Mouse (Mus musculus): Measurements from ENCODE around the gene Slc39a9. TPM values are rescaled to one million over a fixed set of nuclear protein-coding genes. Genes with fewer than 3 reads are reported as not detected.

Gene Slc39a9
- polyA plus RNA-seq, 1 experiment from 2014 or later = 25.7 TPM

GRCm38 (mm10) chr12:80695004-80695403 is 51.3 kb downstream of the Slc39a9 start:
- no peak overlapping the region for H3K9ac ChIP-seq
- no peak overlapping the region for H3K4me3 ChIP-seq
- peaks cover 48% of the 10 kb centered on the region for H3K27me3 ChIP-seq
- ATAC-seq (ENCODE audit: low FRiP score, low read depth) = no peak
- 66% methylated on average over 3 of the region's 3 CpGs for WGBS
- H3K36me3 ChIP-seq = no peaks in the 10 kb centered on the region
- no peaks in the 10 kb centered on the region for H3K9me3 ChIP-seq
- H3K4me1 ChIP-seq (replicated peaks) = peaks cover 21% of the 10 kb centered on the region
- H3K4me2 ChIP-seq = no peak overlapping the region
- H3K27ac ChIP-seq (replicated peaks) = no peak overlapping the region

DNA sequence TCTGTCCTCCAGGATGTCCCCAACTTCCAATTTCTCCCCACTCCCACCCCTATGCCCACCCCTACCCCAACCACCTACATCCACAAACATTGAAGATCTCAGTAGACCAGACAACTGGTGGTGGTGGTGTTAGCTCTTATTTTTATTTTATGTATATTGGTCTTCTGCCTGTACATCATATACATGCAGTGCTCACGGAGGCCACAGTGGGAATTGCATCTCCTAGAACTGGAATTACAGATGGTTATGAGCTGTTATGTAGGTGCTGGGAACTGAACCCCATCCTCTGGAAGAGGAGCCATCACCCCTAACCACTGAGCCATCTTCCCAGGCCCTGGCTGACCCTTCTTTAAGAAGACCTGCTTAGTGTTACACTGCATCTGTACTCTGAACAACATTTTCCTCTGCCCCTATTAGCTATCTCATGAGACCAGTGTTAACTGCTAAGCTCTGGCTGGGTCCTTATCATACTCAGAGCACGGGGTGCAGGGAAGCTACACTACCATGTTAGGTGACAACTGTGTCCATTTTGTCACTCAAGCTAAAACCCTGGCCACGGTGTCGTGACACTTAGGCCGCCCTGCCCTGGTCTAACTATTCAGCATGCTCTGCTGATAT is 55.0 kb downstream of the Slc39a9 start:
- Histone ChIP-seq H3K27me3 (peaks cover 17% of the 10 kb centered on the region), H3K27ac (replicated peaks) (no peak overlapping the region), H3K9ac (no peak overlapping the region), H3K9me3 (no peaks in the 10 kb centered on the region), H3K4me3 (no peak overlapping the region), H3K4me1 (replicated peaks) (no peaks in the 10 kb centered on the region), H3K36me3 (no peaks in the 10 kb centered on the region), H3K4me2 (no peak overlapping the region)
- WGBS = 92% methylated on average over 5 of the region's 5 CpGs
- no peak for ATAC-seq (ENCODE audit: low FRiP score, low read depth)

DNA sequence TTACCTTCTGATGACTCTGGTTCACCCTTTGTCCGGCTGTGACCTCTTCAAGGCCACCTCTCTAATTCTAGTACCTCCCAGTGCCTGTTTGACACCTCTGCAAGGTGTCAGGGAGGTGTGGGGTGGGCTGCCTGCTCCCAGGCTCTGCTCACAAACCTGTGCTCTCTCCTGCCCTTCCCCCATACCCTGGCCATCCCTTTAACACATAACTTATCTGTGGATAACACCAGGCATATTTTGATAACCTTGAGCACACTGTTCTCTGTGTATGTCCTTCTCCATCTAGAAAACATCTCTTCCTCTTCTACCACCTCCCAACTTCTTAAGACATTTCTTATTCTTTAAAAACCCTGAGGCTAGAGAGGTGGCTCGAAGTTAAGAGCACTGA is 55.5 kb downstream of the Slc39a9 start:
- Histone ChIP-seq H3K4me3 (no peak overlapping the region), H3K27me3 (peaks cover 12% of the 10 kb centered on the region), H3K4me2 (no peak overlapping the region), H3K27ac (replicated peaks) (no peak overlapping the region), H3K36me3 (no peaks in the 10 kb centered on the region), H3K9me3 (no peaks in the 10 kb centered on the region), H3K9ac (no peak overlapping the region), H3K4me1 (replicated peaks) (no peaks in the 10 kb centered on the region)
- ATAC-seq (ENCODE audit: low FRiP score, low read depth) = no peak
- WGBS = 72% methylated on average over 2 of the region's 2 CpGs

- no peaks in the 10 kb centered on the region for H3K27me3 ChIP-seq
- H3K9me3 ChIP-seq = no peaks in the 10 kb centered on the region
- no peak for ATAC-seq (ENCODE audit: low FRiP score, low read depth)
- H3K4me1 ChIP-seq (replicated peaks) = peaks cover 2% of the 10 kb centered on the region
- H3K4me3 ChIP-seq = no peak overlapping the region
- H3K36me3 ChIP-seq = no peaks in the 10 kb centered on the region
- WGBS = 69% methylated on average over 7 of the region's 7 CpGs
- no peak overlapping the region for H3K4me2 ChIP-seq
- H3K9ac ChIP-seq = no peak overlapping the region
- no peak overlapping the region for H3K27ac ChIP-seq (replicated peaks)
Observed at GRCm38 (mm10) chr12:80701332-80701731, 57.6 kb downstream of the Slc39a9 start.

GRCm38 (mm10) chr12:80706208-80706914 is 62.7 kb downstream of the Slc39a9 start:
- Histone ChIP-seq H3K9me3 (no peaks in the 10 kb centered on the region), H3K4me2 (no peak overlapping the region), H3K27me3 (no peaks in the 10 kb centered on the region), H3K36me3 (no peaks in the 10 kb centered on the region), H3K27ac (replicated peaks) (peak overlapping the region; percentile 38; the same call in 1 of the 2 replicates), H3K9ac (no peak overlapping the region), H3K4me3 (no peak overlapping the region), H3K4me1 (replicated peaks) (peaks cover 15% of the 10 kb centered on the region)
- WGBS = 58% methylated on average over 11 of the region's 11 CpGs
- ATAC-seq (ENCODE audit: low FRiP score, low read depth) = no peak; the same call in 1 of the 2 replicates

GRCm38 (mm10) chr12:80706915-80707604 is 63.4 kb downstream of the Slc39a9 start:
- peak; percentile 57; the same call in 1 of the 2 replicates for ATAC-seq (ENCODE audit: low FRiP score, low read depth)
- Histone ChIP-seq H3K4me3 (no peak overlapping the region), H3K4me2 (no peak overlapping the region), H3K9ac (no peak overlapping the region), H3K4me1 (replicated peaks) (peaks cover 15% of the 10 kb centered on the region), H3K27ac (replicated peaks) (peak overlapping the region; percentile 38; the same call in 1 of the 2 replicates), H3K27me3 (no peaks in the 10 kb centered on the region), H3K36me3 (no peaks in the 10 kb centered on the region), H3K9me3 (no peaks in the 10 kb centered on the region)
- 51% methylated on average over 6 of the region's 6 CpGs for whole genome bisulfite sequencing

- ATAC-seq (ENCODE audit: low FRiP score, low read depth) = no peak
- no peak overlapping the region for H3K9ac ChIP-seq
- H3K4me2 ChIP-seq = no peak overlapping the region
- no peak overlapping the region for H3K27ac ChIP-seq (replicated peaks)
- no peaks in the 10 kb centered on the region for H3K27me3 ChIP-seq
- H3K9me3 ChIP-seq = no peaks in the 10 kb centered on the region
- WGBS = 73% methylated on average over 6 of the region's 6 CpGs
- no peaks in the 10 kb centered on the region for H3K36me3 ChIP-seq
- 0 out of 2 replicates have a peak, but pooled peaks cover 4% of the 10 kb centered on the region for H3K4me1 ChIP-seq (replicated peaks)
- no peak overlapping the region for H3K4me3 ChIP-seq
Observed at GRCm38 (mm10) chr12:80715915-80716314, 72.2 kb downstream of the Slc39a9 start.

GRCm38 (mm10) chr12:80719141-80719540 is 75.5 kb downstream of the Slc39a9 start:
- no peak overlapping the region for H3K4me2 ChIP-seq
- no peak overlapping the region for H3K4me3 ChIP-seq
- WGBS = 67% methylated on average over 2 of the region's 2 CpGs
- no peak for ATAC-seq (ENCODE audit: low FRiP score, low read depth)
- 0 out of 2 replicates have a peak, but pooled peaks cover 4% of the 10 kb centered on the region for H3K4me1 ChIP-seq (replicated peaks)
- no peaks in the 10 kb centered on the region for H3K36me3 ChIP-seq
- no peak overlapping the region for H3K9ac ChIP-seq
- H3K27ac ChIP-seq (replicated peaks) = no peak overlapping the region
- H3K9me3 ChIP-seq = no peaks in the 10 kb centered on the region
- H3K27me3 ChIP-seq = no peaks in the 10 kb centered on the region

DNA sequence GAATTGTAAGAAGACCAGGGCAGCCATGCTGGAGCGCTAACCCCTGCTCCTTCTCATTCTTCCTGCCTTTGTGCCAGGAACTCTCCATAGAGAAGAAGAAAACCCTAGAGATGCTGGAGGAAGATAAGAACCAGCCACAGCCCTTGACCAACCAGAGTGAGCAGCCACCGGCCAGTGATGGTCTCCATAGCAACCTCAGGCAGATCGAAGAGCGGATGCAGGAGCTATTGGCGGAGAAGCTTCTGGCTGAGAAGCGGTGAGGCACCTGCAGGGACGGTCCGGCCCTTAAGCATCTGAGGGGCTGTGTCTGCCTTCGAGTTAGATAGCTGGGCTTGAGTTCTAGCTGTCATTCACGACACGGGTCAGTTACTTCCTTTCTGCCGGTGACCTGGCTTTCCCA is 76.8 kb downstream of the Slc39a9 start:
- Histone ChIP-seq H3K9ac (no peak overlapping the region), H3K27me3 (no peaks in the 10 kb centered on the region), H3K36me3 (no peaks in the 10 kb centered on the region), H3K4me1 (replicated peaks) (0 out of 2 replicates have a peak, but pooled peaks cover 4% of the 10 kb centered on the region), H3K4me2 (no peak overlapping the region), H3K9me3 (no peaks in the 10 kb centered on the region), H3K4me3 (no peak overlapping the region), H3K27ac (replicated peaks) (no peak overlapping the region)
- 34% methylated on average over 12 of the region's 12 CpGs for whole genome bisulfite sequencing
- ATAC-seq (ENCODE audit: low FRiP score, low read depth) = no peak

GRCm38 (mm10) chr12:80721458-80721857 is 77.8 kb downstream of the Slc39a9 start:
- 89% methylated on average over 15 of the region's 15 CpGs for WGBS
- Histone ChIP-seq H3K4me1 (replicated peaks) (0 out of 2 replicates have a peak, but pooled peaks cover 4% of the 10 kb centered on the region), H3K27ac (replicated peaks) (no peak overlapping the region), H3K4me3 (no peak overlapping the region), H3K4me2 (no peak overlapping the region), H3K36me3 (no peaks in the 10 kb centered on the region), H3K27me3 (no peaks in the 10 kb centered on the region), H3K9me3 (no peaks in the 10 kb centered on the region), H3K9ac (no peak overlapping the region)
- no peak for ATAC-seq (ENCODE audit: low FRiP score, low read depth)

DNA sequence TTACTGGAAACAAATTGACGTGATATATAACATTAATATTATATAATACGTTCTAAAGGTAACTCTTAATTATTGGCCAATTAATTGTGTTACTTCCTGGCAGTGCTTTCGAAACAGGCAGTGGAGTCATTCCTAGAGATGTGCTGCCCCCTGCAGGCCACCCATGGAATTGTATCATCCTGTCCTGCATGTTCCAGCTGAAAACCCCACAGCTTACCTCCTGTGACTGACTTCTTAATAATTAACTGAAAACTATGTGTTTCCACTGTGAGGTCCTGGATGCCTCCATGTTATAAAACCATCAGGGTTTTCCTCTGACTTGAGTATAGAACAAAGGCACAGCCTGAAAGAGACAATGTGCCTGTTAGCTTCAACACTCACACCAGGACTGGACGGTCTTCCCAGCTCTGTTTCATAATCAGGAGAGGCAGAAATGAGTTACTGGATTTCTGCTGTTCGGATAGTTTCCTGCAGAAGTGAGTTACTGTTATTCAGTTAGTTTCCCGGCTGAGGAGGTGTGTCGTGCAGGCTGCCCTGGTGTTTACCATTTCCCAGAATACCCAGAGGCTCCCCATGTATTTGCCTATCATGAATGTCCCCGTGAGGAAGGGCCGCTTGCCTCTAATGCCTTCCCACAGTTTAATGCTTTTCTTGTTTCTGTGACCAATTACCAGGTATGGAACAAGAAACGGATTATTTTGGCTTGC is 81.3 kb downstream of the Slc39a9 start:
- no peaks in the 10 kb centered on the region for H3K27me3 ChIP-seq
- 0 out of 2 replicates have a peak, but pooled peaks cover 4% of the 10 kb centered on the region for H3K4me1 ChIP-seq (replicated peaks)
- H3K4me2 ChIP-seq = no peak overlapping the region
- no peaks in the 10 kb centered on the region for H3K36me3 ChIP-seq
- H3K9ac ChIP-seq = no peak overlapping the region
- no peak overlapping the region for H3K27ac ChIP-seq (replicated peaks)
- no peak overlapping the region for H3K4me3 ChIP-seq
- no peak for ATAC-seq (ENCODE audit: low FRiP score, low read depth)
- H3K9me3 ChIP-seq = no peaks in the 10 kb centered on the region
- 25% methylated on average over 10 of the region's 10 CpGs for WGBS

GRCm38 (mm10) chr12:80728207-80728606 is 84.5 kb downstream of the Slc39a9 start:
- H3K27me3 ChIP-seq = no peaks in the 10 kb centered on the region
- H3K4me2 ChIP-seq = no peak overlapping the region
- no peaks in the 10 kb centered on the region for H3K9me3 ChIP-seq
- no peaks in the 10 kb centered on the region for H3K36me3 ChIP-seq
- H3K4me3 ChIP-seq = no peak overlapping the region
- no peak overlapping the region for H3K27ac ChIP-seq (replicated peaks)
- 27% methylated on average over 1 of the region's 1 CpGs for WGBS
- no peak overlapping the region for H3K9ac ChIP-seq
- H3K4me1 ChIP-seq (replicated peaks) = no peaks in the 10 kb centered on the region
- ATAC-seq (ENCODE audit: low FRiP score, low read depth) = no peak

Measured in hindbrain, embryonic 15.5 days (tissue).